Mouse (Mus musculus): ENCODE measurements around the gene Gm49388. TPM values are rescaled to one million over a fixed set of nuclear protein-coding genes. Genes with fewer than 3 reads are reported as not detected.
"Not testable (repeated sequence)": the region's sequence is repeated elsewhere in the genome, so short reads cannot be mapped to it uniquely, and the experiment has no call there.

Gene Gm49388
- total RNA-seq, 4 experiments from 2014 or later: 1.9 to 3.3 (median 2.7) TPM

DNA sequence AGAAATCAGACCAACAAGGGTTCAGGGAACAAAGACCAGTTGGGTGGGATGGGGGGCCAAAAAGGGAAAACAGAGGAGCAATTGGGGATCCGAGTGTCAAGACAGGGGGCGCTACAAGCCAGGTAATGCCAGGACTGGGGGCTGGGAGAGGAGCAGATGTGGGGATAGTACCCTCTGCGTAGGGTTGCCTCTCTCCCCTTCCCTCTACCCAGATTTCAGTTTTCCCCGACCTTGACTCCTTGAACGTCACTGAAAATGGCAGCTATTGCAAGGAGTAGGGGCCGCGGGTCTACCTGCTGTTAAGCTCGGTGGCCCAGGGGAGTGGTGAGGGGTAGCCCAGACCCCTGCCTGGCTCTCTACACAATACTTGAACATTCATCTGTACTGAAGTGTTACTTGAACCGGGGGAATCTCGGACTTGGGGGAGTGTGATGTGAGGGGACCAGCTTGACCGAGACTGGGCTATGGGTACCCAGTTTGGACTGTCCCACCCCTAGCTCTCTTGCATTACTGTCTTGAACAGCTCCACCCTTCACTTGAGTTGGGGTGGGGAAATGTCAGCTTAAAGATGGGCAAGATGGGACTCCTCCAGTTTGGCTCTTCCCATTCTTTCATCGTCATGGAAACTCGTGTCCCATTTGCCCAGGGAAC is 16.9 kb upstream of the Gm49388 start:
- DNase-seq (ENCODE audit: low spot score): no peak

DNA sequence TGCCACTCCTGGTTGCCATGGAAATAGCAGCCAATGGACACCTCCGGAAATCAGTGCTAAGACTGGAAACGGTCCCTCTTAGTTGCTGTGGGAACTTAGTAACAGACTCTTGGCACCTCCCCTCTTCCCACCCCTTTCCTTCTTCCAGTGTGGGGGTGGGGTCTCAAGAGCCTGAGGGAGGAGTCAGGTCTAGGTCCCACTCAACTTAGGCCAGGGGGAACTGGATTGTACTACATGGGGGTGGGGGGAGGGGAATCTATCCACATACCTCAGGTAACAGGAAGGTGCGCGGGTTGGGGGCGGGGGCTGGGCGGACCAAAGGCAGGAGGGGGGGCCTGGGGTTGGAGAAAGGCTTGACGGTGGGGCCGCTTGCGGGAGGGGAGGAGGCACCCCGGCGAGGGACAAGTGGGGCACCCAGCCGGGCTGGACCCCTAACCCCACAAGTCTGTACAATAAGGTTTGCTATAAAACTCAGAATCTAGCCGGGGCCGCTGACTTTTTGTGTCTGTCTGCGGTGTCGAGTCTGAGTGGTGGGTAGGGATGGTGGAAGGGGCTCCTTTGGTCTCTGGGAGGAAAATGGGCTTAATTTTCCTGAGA is 16.3 kb upstream of the Gm49388 start:
- DNase-seq (ENCODE audit: low spot score): peak; percentile 99

DNA sequence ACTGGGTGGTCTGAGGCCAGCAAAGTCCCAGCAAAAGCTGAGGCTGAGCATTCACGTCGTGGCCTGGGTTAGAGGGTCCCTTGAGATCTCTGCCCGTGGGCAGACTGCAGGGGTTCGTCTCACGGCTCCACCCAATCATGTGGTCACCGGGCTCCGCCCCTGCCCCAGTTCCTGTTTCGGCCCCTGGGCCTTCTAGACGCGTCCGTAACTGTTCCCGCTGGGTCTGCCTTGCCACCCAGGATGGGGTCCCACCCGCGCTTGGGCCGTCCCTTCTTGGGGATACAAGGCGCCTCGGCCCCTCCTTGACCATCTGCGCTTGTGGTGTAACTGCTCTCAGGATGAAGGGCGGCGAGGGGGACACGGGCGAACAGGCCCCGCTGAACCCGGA is 15.8 kb upstream of the Gm49388 start, which contains the start of gene Orai3:
Gene Orai3, plus strand, starts transcription at position 165 of the 388 bp plus-strand sequence.
- DNase-seq (ENCODE audit: low spot score): peak; percentile 92

DNA sequence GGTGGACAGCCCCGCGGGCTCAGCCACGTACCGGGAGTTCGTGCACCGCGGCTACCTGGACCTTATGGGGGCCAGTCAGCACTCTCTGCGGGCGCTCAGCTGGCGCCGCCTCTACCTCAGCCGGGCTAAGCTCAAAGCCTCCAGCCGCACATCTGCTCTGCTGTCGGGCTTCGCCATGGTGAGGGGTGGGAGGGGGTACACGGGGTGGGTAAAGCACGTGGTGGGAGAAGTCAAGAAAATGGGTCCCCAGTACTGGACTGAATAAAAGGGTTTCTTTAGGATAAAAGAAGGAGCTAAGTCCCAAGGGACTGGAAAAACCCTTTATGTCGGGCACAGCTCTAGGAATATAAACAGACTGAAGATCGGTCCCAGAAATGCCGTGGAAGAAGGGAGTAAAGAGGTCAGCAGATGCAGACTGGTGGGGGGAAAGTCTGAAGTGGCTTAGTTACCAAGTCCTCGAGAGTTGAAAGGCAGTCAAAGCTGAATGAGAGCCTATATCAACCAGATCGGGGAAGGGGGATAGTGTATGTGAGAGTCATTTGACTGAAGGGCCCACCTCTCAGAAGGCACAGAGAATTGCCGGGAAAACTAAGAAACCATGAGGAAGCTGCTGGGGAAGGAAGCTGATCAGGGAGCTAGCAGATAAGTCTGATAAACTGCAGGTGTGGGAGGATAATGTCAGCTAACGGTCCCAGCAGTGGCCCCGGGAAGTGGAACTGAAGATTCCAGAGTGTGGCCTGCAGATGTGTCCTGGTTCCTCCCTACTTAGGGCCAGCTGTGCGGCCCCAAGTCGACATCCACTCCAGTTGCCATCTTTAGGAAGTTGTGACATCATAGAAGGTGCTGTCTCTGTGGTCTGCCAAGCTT is 15.1 kb upstream of the Gm49388 start:
- DNase-seq (ENCODE audit: low spot score): no peak

DNA sequence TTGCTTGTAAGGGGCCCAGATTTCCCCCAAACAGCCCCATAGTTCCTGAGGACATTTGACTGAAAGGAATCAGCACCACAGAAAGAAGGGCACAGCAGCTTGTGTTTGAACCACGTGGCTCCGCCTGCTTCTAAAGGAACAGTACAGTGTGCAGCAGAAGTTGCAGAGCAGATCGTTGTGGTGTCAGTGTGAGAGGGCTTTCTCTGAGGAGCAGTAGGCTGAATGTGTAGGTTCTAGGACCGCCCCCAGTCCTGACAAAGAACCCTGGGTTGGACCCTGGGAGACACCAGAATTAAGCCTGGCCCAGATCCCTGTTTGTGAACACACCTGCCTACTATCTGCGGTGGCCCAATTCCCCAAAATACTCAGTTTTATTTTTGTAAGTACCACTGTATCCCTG is 14.1 kb upstream of the Gm49388 start:
- no peak for DNase-seq (ENCODE audit: low spot score)

DNA sequence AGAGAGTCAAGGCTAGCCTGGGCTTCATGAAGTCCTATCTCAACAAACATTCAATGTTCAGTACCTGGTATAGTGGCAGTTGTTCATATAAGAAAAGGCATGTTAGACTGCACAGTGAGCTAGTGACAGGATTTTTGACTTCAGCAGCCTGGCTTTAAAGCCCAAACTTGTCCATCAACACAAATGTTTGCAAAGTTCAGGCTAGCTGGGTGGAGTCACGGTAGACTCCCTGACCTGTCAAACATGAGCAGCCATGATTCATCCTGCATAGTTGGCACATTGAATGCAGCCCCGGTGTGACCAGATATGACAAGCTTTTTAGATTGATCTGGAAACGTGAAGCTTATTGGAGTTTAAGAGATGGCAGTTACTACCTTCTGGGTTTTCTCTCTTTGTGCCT is 13.3 kb upstream of the Gm49388 start:
- no peak for DNase-seq (ENCODE audit: low spot score)

DNA sequence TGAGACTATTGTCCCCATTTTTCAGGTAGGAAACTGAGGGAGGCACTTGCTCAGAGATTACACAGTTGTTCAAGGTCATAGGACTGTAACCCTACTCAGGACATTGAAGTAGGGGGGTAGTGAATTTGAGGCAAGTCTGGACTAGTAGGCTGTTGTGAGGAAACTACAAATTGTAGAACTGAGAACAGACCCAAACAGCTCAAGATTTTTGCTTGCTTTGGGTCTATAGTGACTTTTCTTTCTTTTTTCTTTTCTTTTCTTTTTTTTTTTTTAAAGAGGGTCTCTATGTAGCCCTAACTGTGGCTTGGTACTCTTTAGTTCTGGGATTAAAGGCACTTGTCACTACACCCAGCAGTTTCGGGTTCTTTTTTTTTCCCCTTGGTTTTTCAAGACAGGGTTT is 12.9 kb upstream of the Gm49388 start:
- DNase-seq (ENCODE audit: low spot score): no peak

DNA sequence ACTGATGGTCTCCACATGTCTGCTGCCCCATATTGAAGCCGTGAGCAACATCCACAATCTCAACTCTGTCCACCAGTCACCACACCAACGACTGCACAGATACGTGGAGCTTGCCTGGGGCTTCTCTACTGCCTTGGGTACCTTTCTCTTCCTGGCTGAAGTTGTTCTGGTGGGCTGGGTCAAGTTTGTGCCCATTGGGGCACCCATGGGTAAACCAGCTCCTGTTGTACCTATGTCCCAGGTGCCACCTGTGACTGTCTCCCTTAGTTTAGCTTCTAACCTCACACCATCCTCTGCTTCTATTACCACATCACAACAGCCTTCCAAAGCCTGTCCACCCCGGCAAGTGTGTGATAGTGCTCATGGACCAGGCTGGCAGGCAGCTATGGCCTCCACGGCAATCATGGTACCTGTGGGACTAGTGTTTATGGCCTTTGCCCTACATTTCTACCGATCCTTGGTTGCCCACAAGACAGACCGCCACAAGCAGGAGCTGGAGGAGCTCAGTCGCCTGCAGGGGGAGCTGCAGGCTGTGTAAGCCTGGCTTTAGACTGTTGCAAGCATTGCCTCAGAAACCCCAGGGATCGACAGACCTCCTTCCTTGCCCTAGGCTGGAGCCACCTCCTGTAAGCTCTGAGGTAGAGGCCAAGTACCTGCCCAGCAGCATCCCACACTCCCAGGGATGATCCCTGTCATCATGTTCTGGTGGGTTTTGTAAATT is 11.6 kb upstream of the Gm49388 start:
- no peak for DNase-seq (ENCODE audit: low spot score)

DNA sequence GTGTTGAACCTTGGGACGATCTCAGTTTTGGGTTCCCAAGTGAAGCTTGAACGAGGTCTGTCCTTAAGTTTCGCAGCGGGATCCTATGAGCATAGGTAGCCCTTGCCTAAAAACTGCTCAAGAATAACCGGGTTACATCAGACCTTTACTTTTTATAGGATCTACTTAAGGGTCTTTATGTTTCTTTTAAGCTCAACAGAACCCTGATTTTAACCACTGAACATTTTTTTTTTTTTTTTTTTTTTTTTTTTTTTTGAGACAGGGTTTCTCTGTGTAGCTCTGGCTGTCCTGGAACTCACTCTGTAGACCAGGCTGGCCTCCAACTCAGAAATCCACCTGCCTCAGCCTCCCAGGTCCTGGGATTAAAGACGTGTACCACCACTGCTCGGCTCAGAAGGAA is 9.6 kb upstream of the Gm49388 start:
- DNase-seq (ENCODE audit: low spot score): not testable (repeated sequence)

DNA sequence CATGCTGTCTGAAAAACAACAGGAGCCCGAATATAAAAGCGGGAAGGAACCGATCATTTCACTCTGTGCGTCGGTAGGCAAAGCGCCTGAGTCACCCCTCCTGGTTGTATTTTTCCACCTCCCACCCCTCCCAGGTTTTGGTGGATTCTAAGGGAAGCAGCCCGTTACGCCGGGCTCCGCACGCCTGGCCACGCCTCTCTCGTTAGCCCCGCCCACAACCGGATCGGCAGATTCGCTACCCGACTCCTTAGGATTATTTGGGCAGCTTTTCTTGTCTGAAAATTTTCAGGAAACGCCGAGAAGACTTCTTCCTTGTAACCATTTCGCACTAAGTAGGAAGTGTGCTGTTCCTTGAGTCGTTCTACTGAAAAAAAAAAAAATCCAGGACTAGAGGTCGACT is 9.0 kb upstream of the Gm49388 start, which contains the start of gene Setd1a:
Gene Setd1a, plus strand, starts transcription at position 245 of the 400 bp plus-strand sequence.
- peak; percentile 87 for DNase-seq (ENCODE audit: low spot score)

DNA sequence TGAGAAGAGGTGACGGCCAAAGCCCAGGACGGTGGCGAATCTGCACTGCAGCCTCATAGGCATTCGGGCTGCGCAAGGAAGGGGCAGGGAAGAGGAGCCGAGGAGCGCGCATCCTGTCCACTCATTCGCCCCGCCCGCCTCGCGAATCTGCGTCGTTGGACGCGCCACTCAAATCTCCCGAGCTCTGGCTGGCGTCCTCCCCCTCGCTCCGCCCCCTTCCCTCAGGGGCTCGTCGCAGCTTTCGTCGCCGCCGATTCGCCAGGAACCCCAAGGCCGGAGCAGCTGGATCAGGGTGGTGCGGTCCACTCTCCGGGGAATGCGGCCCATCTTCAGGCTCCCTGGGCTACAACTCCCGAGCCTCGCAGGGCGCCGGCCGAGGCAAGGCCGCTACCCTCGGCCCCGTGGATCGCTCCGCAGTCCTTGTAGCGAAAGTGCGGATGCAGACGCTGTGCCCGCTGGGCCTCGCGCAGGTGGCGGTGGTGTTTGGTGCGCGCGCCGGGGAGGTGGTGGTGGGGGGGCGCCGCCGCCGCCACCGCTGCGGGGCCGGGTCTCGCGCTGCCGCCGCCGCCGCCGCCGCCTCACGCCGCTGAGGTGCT is 8.4 kb upstream of the Gm49388 start:
- DNase-seq (ENCODE audit: low spot score): peak; percentile 94

DNA sequence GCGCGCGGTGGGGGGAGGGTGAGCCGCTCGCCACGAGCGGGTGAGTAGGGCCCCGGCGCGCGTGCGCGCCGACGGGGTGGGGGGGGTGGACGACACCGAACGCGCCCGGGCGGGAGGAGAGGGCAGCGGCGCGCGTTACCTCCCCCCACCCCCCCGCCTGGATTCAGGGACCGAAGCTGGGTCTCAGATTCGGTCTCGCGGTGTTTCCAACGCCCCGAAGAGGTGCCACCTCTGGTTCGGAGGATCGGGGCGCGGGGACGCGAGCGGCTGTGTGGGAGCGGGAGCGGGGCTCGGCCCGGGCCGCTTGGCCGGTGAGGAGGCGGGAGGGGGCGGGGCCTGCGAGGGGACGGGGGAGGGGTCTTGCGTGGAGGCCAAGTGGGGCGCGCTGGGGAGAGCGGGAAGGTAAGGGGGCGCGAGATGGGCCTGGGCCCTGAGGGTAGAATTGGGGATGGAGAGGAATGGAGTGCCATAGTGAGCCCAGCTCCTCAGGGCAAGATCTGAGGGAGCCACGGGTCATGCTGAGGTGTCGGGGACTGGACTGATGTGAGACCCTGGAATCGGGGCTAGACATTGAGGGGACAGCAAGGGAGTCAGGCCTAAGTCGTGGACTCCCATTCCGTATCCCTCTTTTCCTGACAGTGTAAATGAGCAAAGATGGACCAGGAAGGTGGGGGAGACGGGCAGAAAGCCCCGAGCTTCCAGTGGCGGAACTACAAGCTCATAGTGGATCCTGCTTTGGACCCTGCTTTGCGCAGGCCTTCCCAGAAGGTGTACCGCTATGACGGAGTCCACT is 7.7 kb upstream of the Gm49388 start:
- DNase-seq (ENCODE audit: low spot score): no peak

DNA sequence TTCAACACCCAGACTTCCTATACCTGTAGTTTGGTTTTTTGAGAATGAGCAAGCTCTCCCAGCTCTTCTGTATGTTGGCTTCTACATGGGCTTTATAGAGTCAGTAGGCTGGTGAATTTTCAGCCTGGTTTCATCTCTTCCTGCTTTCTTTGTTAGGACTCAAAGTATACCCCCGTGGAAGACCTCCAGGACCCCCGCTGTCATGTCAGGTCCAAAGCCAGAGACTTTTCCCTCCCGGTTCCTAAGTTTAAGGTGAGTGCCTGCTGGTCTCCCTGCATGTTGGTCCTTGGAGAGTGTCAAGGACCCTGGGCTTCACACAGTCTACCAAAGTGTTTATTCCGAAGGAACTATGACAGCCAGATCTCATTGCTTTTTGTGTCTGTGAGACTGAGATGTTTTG is 7.1 kb upstream of the Gm49388 start:
- DNase-seq (ENCODE audit: low spot score): no peak

DNA sequence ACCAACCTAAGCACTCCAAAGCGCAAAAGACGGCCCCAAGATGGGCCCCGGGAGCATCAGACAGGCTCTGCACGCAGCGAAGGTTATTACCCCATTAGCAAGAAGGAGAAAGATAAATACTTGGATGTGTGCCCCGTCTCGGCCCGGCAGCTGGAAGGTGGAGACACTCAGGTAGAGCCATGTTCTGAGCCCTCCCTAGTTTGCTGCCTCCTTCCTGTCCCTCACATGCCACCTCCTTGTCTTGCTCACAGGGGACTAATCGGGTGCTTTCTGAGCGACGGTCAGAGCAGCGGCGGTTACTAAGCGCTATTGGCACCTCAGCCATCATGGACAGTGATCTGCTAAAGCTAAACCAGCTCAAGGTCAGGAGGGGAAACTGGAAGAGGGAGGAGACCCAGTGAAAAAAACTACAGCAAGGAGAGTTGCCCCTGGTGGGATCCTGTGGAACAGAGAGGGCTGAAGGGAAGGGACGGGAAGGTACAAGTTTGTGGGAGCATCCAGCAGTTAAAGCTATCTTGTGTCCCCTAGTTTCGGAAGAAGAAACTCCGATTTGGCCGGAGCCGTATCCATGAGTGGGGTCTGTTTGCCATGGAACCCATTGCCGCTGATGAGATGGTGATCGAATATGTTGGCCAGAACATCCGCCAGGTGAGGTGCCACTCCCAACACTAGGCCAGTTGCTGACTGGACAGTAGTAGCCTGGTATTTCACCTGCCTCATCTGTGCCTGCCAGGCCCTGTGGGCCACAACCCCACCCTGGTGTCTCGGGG is 11.9 kb downstream of the Gm49388 start:
- DNase-seq (ENCODE audit: low spot score): no peak

DNA sequence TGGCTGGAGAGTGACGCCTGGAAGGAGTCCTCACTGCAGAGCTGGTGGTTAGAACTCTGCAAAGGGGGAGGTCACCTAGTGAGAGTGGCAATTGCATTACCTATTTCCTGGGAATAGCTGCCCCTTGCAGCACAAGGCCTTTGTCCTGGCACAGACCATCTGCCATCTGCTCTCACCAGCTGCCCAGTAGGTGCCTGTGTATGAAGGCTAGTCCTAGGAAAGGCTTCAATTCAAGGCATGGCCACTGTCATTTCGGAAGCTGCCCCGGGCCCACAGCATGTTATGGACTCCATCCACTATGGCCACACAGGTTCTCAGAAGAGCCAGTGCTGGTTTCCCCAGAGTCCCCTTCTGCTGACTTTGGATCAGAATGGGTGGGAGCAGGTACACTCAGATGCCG is 13.2 kb downstream of the Gm49388 start:
- DNase-seq (ENCODE audit: low spot score): no peak

DNA sequence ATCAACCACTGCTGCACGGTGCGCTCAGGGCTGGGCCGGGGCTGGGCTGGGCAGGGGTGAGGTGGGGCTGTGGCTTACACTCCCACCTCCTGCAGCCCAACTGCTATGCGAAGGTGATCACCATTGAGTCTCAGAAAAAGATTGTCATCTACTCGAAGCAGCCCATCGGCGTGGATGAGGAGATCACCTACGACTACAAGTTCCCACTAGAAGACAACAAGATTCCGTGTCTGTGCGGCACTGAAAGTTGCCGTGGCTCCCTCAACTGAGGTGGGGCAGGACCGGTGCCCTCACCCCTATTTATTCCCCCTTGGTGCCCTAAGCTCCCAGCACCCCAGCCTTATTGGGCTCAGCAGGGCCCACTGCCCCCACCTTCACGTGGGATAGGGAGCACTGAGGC is 13.8 kb downstream of the Gm49388 start:
- no peak for DNase-seq (ENCODE audit: low spot score)

DNA sequence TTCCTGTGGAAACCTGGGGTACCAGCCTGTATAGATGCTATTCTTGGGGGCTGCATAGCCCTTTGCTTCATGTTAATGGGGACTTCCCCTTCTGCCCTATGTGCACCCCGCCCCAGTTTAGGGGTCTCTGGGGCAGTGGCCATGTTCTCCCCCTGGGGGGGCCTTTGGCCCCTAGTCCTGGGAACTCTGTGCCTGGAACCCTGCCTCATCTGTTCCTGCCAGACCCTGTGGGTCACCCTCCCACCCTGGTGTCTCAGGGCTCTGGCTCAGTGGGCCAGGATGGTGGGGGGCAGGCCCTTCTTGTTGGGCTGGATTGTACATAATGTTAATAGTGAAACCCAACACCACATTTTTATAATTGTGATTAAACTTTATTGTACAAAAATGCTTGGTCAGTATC is 14.3 kb downstream of the Gm49388 start:
- no peak for DNase-seq (ENCODE audit: low spot score)

DNA sequence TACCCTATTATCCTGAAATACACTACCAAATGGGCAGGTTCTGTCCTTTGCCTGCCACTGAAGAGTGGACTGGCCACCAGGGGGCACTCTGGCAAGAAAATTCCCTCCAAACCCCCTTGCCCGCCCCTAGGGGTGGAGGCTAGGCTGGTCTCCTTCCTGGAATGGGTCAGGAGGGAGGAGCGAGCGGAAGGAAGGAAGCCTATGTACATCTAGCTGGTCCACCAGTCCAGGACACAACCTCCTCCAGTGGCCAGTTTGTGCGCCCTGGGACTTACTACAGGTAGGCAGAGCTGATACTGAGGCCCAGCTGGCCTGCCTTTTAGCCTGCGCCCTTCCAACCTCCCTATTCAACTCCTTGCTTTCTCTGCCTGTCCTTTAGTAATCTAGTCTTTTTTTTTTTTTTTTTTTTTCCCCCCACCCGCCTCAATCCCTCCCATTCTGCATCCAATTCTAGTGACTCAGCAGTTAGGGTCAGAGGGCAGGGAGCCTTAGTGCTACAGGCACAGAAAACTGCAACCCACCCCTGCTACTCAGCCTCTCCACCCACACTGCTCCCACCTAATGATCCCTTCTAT is 15.1 kb downstream of the Gm49388 start, which contains the start of gene Hsd3b7:
Gene Hsd3b7, plus strand, starts transcription at position 170 of the 575 bp plus-strand sequence.
- DNase-seq (ENCODE audit: low spot score): peak; percentile 94

DNA sequence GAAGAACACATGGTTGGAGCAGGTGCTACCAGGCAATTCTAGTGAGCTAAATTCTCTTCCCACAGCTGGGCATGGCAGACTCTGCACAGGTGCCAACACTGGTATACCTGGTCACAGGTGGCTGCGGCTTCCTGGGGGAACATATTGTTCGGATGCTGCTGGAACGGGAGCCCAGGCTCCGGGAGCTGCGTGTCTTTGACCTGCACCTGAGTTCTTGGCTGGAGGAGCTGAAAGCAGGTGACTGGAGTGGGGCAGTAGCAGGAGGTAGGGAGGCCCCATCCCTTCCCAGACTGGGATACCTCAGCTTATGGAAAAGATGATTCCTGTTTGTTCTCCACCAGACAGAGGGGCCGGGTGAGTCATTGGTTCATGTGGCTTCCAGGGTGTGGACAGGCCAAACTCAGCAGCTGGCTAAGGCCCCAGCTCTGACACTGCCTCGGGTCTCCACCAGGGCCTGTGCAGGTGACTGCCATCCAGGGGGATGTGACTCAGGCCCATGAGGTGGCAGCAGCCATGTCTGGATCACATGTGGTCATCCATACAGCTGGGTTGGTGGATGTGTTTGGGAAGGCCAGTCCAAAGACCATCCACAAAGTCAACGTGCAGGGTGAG is 15.7 kb downstream of the Gm49388 start:
- no peak for DNase-seq (ENCODE audit: low spot score)

Data from heart, adult 8-10 months (tissue).